Mouse (Mus musculus) lung, adult 2 months (tissue): ENCODE measurements around the gene Sesn3. TPM values are rescaled to one million over a fixed set of nuclear protein-coding genes. Genes with fewer than 3 reads are reported as not detected.
A peak's percentile ranks its signal among the peaks of the same experiment; 100 is the strongest.
"Not testable (repeated sequence)": the region's sequence is repeated elsewhere in the genome, so short reads cannot be mapped to it uniquely, and the experiment has no call there.

Source experiments
- DNase-seq: peaks from one replicate; pipeline ENCODE4 v3.0.0; 2022
- H3K4me1 ChIP-seq: fragments of 200-500 bp; 2 replicates; pipeline ENCODE4 v1.6.1; 2011; ENCODE audit warnings: low read length; ENCODE audit not compliant: control insufficient read depth, insufficient read depth
- H3K4me3 ChIP-seq: fragments of 200-500 bp; replicated peaks from 2 replicates; pipeline ENCODE3; 2011; ENCODE audit warnings: low read depth, mild to moderate bottlenecking, control low read depth, low read length; ENCODE audit errors: extremely low read depth
- CTCF ChIP-seq: fragments of 200-500 bp; IDR thresholded peaks from 2 replicates; pipeline ENCODE4 v1.5.1; 2011; ENCODE audit warnings: mild to moderate bottlenecking, low read length, control low read depth; ENCODE audit not compliant: insufficient read depth
- POLR2A ChIP-seq: fragments of 200-500 bp; IDR thresholded peaks from 2 replicates; pipeline ENCODE4 v1.6.1; 2011; ENCODE audit warnings: low read depth, mild to moderate bottlenecking, control low read depth, low read length, borderline replicate concordance; ENCODE audit errors: extremely low read depth
- WGBS: fragments of 180-500 bp; shearing (Covaris S2); methylation state at CpG from one replicate; pipeline ENCODE4 v1.1.7; 2018; 5-methylcytosine and 5-hydroxymethylcytosine counted together
- polyA plus RNA-seq: library from polyadenylated mRNA; depleted of rRNA; stranded (reverse); fragments of >200 nt; gene quantifications from 2 replicates; pipeline ENCODE4 v1.2.3, GENCODE M21; 2012

The Sesn3 gene
- polyA plus RNA-seq, 1 experiment, result 7.8 TPM

DNA sequence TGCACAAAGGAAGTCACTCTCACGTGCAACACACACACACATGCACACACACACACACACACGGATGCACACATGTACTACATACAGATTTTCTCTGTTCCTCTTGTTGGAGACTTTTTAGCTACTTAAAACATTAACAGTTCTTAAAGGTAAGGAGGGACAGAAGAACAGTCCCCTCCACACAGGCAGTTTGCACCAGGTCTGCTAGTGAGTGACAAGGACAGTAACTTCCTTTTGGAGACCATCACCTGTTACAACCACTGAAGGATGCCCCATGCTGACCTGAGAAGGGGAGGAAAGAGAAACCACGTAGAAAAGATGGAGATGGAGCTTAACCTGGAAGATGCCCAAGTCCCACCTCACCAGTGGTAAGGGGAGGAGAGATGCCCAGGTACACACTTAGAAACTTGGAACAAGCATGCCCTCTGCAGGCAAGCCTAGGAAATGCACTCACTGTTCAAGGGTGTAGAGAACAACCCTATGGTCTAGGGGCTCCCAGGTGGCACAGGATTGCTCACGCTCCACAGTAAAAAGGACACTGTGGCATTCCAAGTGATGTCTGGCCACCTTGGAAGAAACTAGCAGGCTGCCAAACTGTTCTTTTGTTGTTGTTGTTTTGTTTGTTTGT is 67.3 kb downstream of the Sesn3 start:
- H3K4me1 ChIP-seq, result no peaks in the 10 kb centered on the region
- 55% methylated on average over 4 of the region's 4 CpGs for WGBS
- peak; percentile 69 for DNase-seq
- TF ChIP-seq CTCF (peak; percentile 81), POLR2A (no peak)
- H3K4me3 ChIP-seq, result no peak overlapping the region

GRCm38 (mm10) chr9:14345866-14346265 is 71.0 kb downstream of the Sesn3 start:
- H3K4me1 ChIP-seq, result not testable (repeated sequence)
- WGBS, result 85% methylated on average over 4 of the region's 4 CpGs

GRCm38 (mm10) chr9:14348416-14348815 is 73.5 kb downstream of the Sesn3 start:
- no peak overlapping the region for H3K4me3 ChIP-seq
- TF ChIP-seq POLR2A, result no peak
- peak; percentile 74 for TF ChIP-seq CTCF
- H3K4me1 ChIP-seq, result no peaks in the 10 kb centered on the region
- DNase-seq, result peak; percentile 24
- 53% methylated on average over 4 of the region's 4 CpGs for WGBS

More at GRCm38 (mm10) chr9:14345866-14346265, 71.0 kb downstream of the Sesn3 start:
- not testable (repeated sequence) for DNase-seq, H3K4me3 ChIP-seq

- no peak overlapping the region for H3K4me3 ChIP-seq
- WGBS, result 75% methylated on average over 5 of the region's 5 CpGs
- no peak for DNase-seq
- no peak for TF ChIP-seq POLR2A
- no peak for TF ChIP-seq CTCF
- no peaks in the 10 kb centered on the region for H3K4me1 ChIP-seq
Measured at GRCm38 (mm10) chr9:14349380-14349779, 74.5 kb downstream of the Sesn3 start.

DNA sequence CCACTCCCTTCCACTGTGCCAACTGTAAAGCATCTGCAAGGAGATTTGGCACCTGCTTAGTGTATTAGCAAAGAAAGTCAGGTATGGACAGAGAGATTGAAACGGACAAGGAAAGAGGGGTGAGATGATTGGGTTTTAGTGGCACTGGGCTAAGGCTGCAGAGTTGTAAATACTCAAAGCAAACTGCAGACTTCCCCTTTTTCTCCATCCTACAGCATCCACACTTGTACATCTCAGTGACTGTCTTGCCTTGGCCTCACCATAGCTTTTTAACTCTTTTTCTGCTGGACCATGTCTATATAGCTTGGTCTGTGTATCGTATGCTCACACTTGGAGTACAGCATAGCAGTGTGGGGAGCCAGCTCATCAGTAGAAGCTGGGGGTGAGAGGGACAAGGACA is 75.9 kb downstream of the Sesn3 start:
- WGBS, result 64% methylated on average over 2 of the region's 2 CpGs
- no peak for DNase-seq
- H3K4me1 ChIP-seq, result no peaks in the 10 kb centered on the region
- TF ChIP-seq POLR2A (no peak), CTCF (no peak)
- no peak overlapping the region for H3K4me3 ChIP-seq

GRCm38 (mm10) chr9:14352337-14352736 is 77.5 kb downstream of the Sesn3 start:
- Histone ChIP-seq H3K4me3 (no peak overlapping the region), H3K4me1 (no peaks in the 10 kb centered on the region)
- DNase-seq, result no peak
- WGBS, result 89% methylated on average over 1 of the region's 1 CpGs
- TF ChIP-seq POLR2A (no peak), CTCF (no peak)

DNA sequence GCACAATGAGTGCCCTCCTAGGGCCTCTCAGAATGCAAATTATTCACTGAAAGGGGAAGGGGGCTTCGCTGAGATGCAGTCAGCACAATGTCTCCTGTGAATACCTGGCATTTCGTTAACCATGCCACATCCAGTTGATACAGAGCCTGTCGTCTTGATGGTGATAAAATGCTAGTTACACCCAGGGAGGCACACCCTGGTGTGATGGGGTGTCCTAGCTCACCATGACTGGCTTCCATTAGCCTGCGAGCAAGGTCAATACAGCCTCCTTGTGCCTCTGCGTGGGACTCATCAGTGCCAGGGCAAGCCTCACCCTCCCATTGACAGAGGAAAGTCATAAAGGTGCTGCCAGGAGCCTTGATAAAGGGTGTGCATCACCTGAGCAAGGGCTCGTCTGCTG is 80.0 kb downstream of the Sesn3 start:
- no peak for DNase-seq
- Histone ChIP-seq H3K4me1 (no peaks in the 10 kb centered on the region), H3K4me3 (no peak overlapping the region)
- WGBS, result 84% methylated on average over 6 of the region's 6 CpGs
- TF ChIP-seq POLR2A, result no peak
- TF ChIP-seq CTCF, result no peak

- WGBS, result 87% methylated on average over 4 of the region's 4 CpGs
- TF ChIP-seq CTCF (no peak), POLR2A (no peak)
- no peak for DNase-seq
- Histone ChIP-seq H3K4me1 (no peaks in the 10 kb centered on the region; the same call in 1 of the 2 replicates), H3K4me3 (no peak overlapping the region)
Measured at GRCm38 (mm10) chr9:14357033-14357432, 82.2 kb downstream of the Sesn3 start.

DNA sequence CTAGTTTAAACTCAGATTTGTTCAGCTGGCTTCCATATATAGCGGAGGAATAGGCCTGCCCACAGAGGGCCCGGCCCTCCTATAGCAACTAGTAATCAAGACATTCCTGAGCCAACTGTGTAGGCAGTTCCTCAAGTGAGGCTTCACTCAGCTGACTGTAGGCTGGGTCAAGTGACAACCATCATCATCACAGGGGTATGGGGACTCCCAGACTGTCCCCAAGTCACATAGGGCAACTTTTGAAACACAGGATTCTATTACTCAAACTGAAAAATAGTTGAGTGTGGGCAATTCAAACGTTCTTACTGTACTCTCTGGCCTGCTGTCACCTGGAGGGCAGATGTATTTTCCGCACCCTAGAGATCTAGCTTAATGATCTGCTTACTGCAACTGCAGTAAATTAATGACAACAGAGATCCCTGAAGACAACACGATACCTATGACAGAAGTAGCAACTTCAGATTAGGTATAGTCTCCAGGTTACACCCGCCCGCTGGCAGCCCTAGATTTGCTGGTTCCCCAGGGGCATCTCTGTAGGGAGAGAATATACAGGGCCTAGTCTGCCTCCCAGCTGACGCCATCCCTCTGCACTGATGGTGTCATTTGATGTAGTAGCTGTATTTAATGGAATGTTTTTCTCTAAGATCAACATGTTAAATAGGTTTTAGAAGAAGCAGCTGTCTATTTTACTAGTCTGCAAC is 87.4 kb downstream of the Sesn3 start:
- H3K4me1 ChIP-seq, result peaks cover 5% of the 10 kb centered on the region
- no peak for DNase-seq
- no peak overlapping the region for H3K4me3 ChIP-seq
- 89% methylated on average over 8 of the region's 8 CpGs for WGBS
- no peak for TF ChIP-seq CTCF
- no peak for TF ChIP-seq POLR2A

- no peak overlapping the region for H3K4me3 ChIP-seq
- DNase-seq, result no peak
- H3K4me1 ChIP-seq, result peaks cover 9% of the 10 kb centered on the region
- WGBS, result 84% methylated on average over 6 of the region's 6 CpGs
- TF ChIP-seq POLR2A (no peak), CTCF (no peak)
Measured at GRCm38 (mm10) chr9:14363540-14363939, 88.7 kb downstream of the Sesn3 start.
